Comparison of ENCODE assay signal across 8 mouse cellular contexts in genomic region chr2:72478176-72478575, GRCm38 (mm10). TPM values are rescaled to one million over a fixed set of nuclear protein-coding genes. Genes with fewer than 3 reads are reported as not detected.
DNase-seq lines count a peak whose midpoint lies in the region; ATAC-seq and TF ChIP-seq lines count a peak whose summit lies in the region.
"Had no signal": no experiment of that assay in that cellular context is flagged by ENCODE, and none has a peak within 500 bp of the region (broad histone marks: within the 10 kb centered on the region; RNA-seq: fewer than 3 reads in every experiment).

No protein-coding gene starts in this region.

- no peak for TF ChIP-seq CTCF in thymus, adult 2 months (IDR thresholded peaks at IDR 0.05; ENCODE audit: borderline replicate concordance, control insufficient read depth, extremely low read depth, insufficient read depth, low read length, poor library complexity)
- TF ChIP-seq CTCF in forebrain, postnatal 0 days (IDR thresholded peaks at IDR 0.05; ENCODE audit: low read depth): no peak
- TF ChIP-seq CTCF in liver, embryonic 14.5 days (IDR thresholded peaks at IDR 0.05; ENCODE audit: low read depth): no peak

- peak overlapping the region; percentile 27 for H3K4me3 ChIP-seq in thymus, adult 2 months (ENCODE audit: control insufficient read depth, insufficient read depth, low read length)
- peak overlapping the region; percentile 61 for H3K4me3 ChIP-seq in forebrain, postnatal 0 days (ENCODE audit: low read depth, low read length)
- peak overlapping the region; percentile 31 to 78 for H3K4me3 ChIP-seq in liver, embryonic 14.5 days (ENCODE audit: insufficient read depth in 1 of 2, low read depth in 2 of 2, low read length in 2 of 2)

- no peak for DNase-seq in thymus, adult 2 months
- DNase-seq in thymus, postnatal 10 days (ENCODE audit: low spot score in 2 of 2): no peak
- peak; percentile 42 for DNase-seq in forebrain, postnatal 0 days
- no peak for DNase-seq in liver, embryonic 14.5 days (ENCODE audit: low read depth in 3 of 3, low spot score in 3 of 3)
- DNase-seq in c-Kit-positive CD71-positive TER-119-positive erythroid progenitor cells, embryonic 14.5 days (ENCODE audit: low spot score): no peak
- no peak for DNase-seq in cerebellum, postnatal 25 days
- DNase-seq in frontal cortex, postnatal 36 days (ENCODE audit: low spot score in 2 of 2): no peak
- DNase-seq: layer of hippocampus, adult 9-11 months had no signal

- peaks cover 34% of the 10 kb centered on the region for H3K36me3 ChIP-seq in thymus, adult 2 months (ENCODE audit: control insufficient read depth, insufficient read depth, low read length)
- peaks cover 6% of the 10 kb centered on the region for H3K36me3 ChIP-seq in forebrain, postnatal 0 days (ENCODE audit: insufficient read depth)
- peaks cover 43% of the 10 kb centered on the region for H3K36me3 ChIP-seq in liver, embryonic 14.5 days (replicated peaks; ENCODE audit: control insufficient read depth, insufficient read depth, low read depth)

- ATAC-seq in forebrain, postnatal 0 days: no peak
- no peak for ATAC-seq in liver, embryonic 14.5 days (ENCODE audit: insufficient read depth)

- peak overlapping the region; percentile 86 for H3K4me2 ChIP-seq in forebrain, postnatal 0 days (ENCODE audit: low read depth)
- peak overlapping the region; percentile 95 for H3K4me2 ChIP-seq in liver, embryonic 14.5 days (ENCODE audit: low read depth)

- no peak for TF ChIP-seq POLR2A in thymus, adult 2 months (IDR thresholded peaks at IDR 0.05; ENCODE audit: control insufficient read depth, extremely low read depth, insufficient read depth, low read length, poor library complexity)

- no peak for TF ChIP-seq EP300 in liver, embryonic 14.5 days (IDR thresholded peaks at IDR 0.05; ENCODE audit: low read depth)

- H3K9ac ChIP-seq in forebrain, postnatal 0 days: 0 out of 2 replicates have a peak overlapping the region, but pooled peaks have one; percentile 11
- peak overlapping the region; percentile 91 for H3K9ac ChIP-seq in liver, embryonic 14.5 days (replicated peaks)

- no peaks in the 10 kb centered on the region for H3K27me3 ChIP-seq in thymus, adult 2 months (ENCODE audit: control insufficient read depth, insufficient read depth, low read length)
- no peaks in the 10 kb centered on the region for H3K27me3 ChIP-seq in forebrain, postnatal 0 days (ENCODE audit: insufficient read depth, low read length)
- no peaks in the 10 kb centered on the region for H3K27me3 ChIP-seq in liver, embryonic 14.5 days (ENCODE audit: control insufficient read depth, insufficient read depth, low read length)

- WGBS in thymus, adult 2 months: 89% methylated on average over 4 of the region's 4 CpGs
- WGBS in forebrain, postnatal 0 days: 21% methylated on average over 4 of the region's 4 CpGs
- WGBS in liver, embryonic 14.5 days (ENCODE audit: insufficient replicate concordance): 68% methylated on average over 4 of the region's 4 CpGs

- H3K27ac ChIP-seq in thymus, adult 2 months (ENCODE audit: control insufficient read depth, insufficient read depth, low read length): peak overlapping the region; percentile 50; the same call in 1 of the 2 replicates
- peak overlapping the region; percentile 24; the same call in 1 of the 2 replicates for H3K27ac ChIP-seq in forebrain, postnatal 0 days (ENCODE audit: low read depth, low read length)
- H3K27ac ChIP-seq in liver, embryonic 14.5 days: no peak overlapping the region

- no peaks in the 10 kb centered on the region for H3K9me3 ChIP-seq in forebrain, postnatal 0 days (ENCODE audit: low read length)
- H3K9me3 ChIP-seq in liver, embryonic 14.5 days (ENCODE audit: control insufficient read depth, low read length): no peaks in the 10 kb centered on the region

- H3K4me1 ChIP-seq in thymus, adult 2 months (replicated peaks; ENCODE audit: control insufficient read depth, insufficient read depth, low read length): peaks cover 10% of the 10 kb centered on the region
- peaks cover 3% of the 10 kb centered on the region; the same call in 1 of the 2 replicates for H3K4me1 ChIP-seq in forebrain, postnatal 0 days (ENCODE audit: insufficient read depth)
- peaks cover 18 to 35% of the 10 kb centered on the region in 2 experiments for H3K4me1 ChIP-seq in liver, embryonic 14.5 days (replicated peaks; ENCODE audit: control insufficient read depth in 2 of 2, insufficient read depth in 2 of 2, low read length in 1 of 2)

RNA-seq across cellular contexts. Expression of gene Cdca7, which starts 2.2 kb away (rescaled TPM):
- polyA plus RNA-seq in thymus, adult 2 months (2012; rRNA removed): 313 and 333 TPM in 2 replicates
- total RNA-seq in forebrain, postnatal 0 days (2014; rRNA removed): 21.9 and 28.9 TPM in 2 replicates
- 15.6 and 20.6 TPM in 2 replicates for polyA plus RNA-seq in forebrain, postnatal 0 days (2015; fragmentation: Nextera tagmentation; extraction: Ambion mirVana)
- polyA plus RNA-seq in liver, embryonic 14.5 days (2012; rRNA removed): 39.9 and 45.0 TPM in 2 replicates
- polyA plus RNA-seq in liver, embryonic 14.5 days (2014; fragmentation: Nextera tagmentation; extraction: Ambion mirVana): 45.2 and 48.9 TPM in 2 replicates
